Mouse (Mus musculus): ENCODE data around the gene Naa10. TPM values are rescaled to one million over a fixed set of nuclear protein-coding genes. Genes with fewer than 3 reads are reported as not detected.

Naa10 gene
- polyA plus RNA-seq (2021; fragmentation: Nextera tagmentation), result 85.9 and 89.8 TPM in 2 replicates
- long read RNA-seq, experiment 1, transcript Naa10-204 (8 exons, 1,031 nt), result major isoform, 33 of 62 reads
- long read RNA-seq, experiment 1, transcript Naa10-201 (8 exons, 962 nt), result minor isoform, 13 of 62 reads
- long read RNA-seq, experiment 1, partial matches to known transcripts, result 3 of 62 reads
- long read RNA-seq, experiment 1, other reads (novel, unspliced or antisense), result 7 of 62 reads
- long read RNA-seq, experiment 2, transcript Naa10-201 (8 exons, 962 nt), result minor isoform, 28 of 93 reads
- long read RNA-seq, experiment 2, transcript Naa10-204 (8 exons, 1,031 nt), result major isoform, 50 of 93 reads
- long read RNA-seq, experiment 2, transcript Naa10-203 (8 exons, 979 nt), result minor isoform, 5 of 93 reads
- long read RNA-seq, experiment 2, partial matches to known transcripts, result 2 of 93 reads
- long read RNA-seq, experiment 2, other reads (novel, unspliced or antisense), result 6 of 93 reads

DNA sequence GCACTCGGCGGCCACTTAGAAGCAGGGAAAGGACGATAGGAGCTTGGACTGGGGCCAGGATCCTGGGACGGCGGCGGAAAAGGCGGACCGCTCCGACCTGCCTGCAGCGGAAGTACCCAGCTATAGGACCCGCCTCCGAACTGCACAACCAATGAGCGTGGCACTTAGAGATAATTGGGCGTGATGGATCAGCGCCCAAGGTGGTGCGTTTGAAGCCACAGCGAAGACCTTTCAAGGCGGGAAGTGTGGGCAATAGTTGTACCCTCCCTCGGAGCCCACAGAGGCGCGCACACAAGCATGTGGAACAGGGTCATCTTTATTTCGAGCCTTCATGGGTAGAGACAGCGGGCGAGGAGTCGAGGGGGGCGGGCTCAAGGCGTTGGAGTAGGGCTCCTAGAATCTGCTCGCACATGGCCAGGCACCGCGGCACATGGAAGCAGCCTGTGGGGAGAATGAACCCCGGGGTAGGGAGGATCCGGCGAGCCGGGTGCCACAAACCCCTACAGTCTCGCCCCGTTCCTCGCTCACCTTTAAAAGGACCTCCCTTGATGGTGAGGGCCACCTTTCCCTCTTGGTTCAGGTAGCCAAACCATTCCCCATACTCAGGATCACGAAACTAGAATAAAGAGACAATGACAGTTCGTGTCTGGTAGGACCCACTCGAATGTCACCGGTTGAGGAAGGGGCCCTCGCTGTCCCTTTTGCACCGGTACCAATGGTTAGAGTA, at the start of gene Naa10, which contains the start of gene Arhgap4:
TSS of gene Naa10 (minus strand) at position 122 of the 727 bp plus-strand sequence.
TSS of gene Arhgap4 (minus strand) at position 48 of the 727 bp plus-strand sequence.

DNA sequence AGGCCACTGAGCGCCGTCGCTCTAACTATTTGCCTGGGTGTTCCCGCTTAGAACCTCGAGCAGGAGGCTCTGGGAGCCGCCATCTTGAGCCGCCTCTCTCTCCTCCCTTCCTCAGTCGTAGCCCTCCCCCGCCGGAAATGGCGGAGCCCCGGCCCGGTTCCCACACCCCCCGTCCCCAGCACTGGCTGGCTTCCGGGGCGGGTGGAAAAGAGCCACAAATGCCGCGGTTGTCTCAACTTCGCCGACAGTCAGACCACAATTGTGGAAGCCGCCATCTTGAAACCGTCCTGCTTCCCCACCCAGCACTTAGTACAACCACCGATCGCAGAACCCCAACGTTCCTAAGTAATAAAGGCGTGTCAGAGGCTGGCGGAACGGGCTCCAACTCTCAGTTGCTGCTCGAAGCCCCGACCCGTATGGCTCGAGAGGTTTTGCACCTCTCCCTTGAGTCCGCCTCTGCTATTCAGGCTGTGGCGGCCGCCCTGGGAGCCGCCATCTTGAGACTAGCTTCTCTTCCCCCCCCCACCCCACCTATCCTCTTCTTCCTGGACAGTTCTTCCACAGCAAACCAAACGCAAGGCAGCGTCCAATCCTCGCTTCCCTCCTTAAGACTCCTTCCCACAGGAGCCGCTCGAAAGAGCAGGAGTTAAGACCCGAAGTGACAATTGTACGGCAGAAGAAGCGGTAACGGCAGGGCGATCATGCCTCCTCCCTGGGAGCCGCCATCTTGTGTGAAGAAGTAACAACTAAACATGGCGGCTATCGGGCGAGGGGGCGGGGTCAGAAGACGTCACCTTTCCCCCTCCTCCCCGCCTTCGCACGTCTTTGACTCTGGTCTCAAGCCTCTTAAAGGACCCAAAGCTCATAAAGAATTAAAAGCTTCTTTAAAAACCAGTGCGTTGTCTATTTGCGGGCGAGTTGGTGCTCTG, 44.8 kb upstream of the Naa10 start, which contains the start of gene Hcfc1:
TSS of gene Hcfc1 (minus strand) at position 110 of the 929 bp plus-strand sequence.

DNA sequence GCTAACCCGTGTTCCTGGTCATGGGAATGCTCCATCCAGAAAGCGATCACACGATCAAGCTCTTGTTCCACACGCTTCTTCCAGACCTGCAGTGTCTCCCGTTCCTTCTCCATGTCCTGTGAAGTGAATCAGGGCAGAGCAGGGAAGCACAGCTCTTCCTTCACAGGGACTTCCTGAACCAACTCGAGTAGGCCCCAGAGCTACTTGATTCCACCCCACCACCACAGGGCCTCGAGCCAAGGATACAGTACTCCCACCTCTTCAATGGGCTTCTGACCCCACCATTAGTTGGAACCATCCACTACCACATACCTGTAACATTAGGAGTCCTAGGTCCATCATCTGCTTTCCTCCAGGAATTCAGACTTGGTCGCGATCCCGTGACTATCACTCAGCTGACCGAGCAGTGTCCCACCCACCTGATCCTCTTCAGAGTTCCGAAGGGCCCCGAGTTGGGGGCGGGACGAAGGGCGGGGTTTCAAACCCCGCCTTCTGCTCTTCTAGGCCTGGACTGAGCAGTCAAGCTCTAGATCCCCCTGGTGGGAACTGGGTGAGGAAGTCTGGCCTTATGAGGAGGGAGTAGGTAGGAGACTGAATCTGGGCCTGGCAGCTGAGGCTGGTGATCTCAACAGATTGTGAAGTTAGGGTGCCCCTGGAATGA, 8.8 kb upstream of the Naa10 start, which contains the start of gene Renbp:
TSS of gene Renbp (minus strand) at position 449 of the 661 bp plus-strand sequence.

DNA sequence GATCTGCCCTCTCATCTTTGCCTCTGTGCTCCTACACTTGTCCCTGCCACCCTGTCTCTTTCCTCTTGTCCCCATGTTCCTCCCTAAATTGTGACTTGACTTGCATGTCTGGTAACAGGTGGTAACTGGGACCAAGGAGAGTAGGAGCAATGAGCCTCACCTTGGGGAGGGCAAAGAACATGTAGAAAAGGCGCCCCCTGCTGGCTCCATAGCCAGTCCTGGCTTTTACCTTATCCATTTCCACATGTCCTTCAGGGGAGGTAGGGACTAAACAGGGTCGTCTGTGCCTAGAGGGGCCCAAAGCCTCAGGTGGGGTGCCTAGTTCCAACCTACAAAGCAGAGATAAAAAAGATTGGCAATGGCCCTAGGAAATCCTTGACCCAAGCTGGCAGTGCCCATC, 26.0 kb downstream of the Naa10 start, which contains the start of gene L1cam:
TSS of gene L1cam (minus strand) at position 387 of the 400 bp plus-strand sequence.

DNA sequence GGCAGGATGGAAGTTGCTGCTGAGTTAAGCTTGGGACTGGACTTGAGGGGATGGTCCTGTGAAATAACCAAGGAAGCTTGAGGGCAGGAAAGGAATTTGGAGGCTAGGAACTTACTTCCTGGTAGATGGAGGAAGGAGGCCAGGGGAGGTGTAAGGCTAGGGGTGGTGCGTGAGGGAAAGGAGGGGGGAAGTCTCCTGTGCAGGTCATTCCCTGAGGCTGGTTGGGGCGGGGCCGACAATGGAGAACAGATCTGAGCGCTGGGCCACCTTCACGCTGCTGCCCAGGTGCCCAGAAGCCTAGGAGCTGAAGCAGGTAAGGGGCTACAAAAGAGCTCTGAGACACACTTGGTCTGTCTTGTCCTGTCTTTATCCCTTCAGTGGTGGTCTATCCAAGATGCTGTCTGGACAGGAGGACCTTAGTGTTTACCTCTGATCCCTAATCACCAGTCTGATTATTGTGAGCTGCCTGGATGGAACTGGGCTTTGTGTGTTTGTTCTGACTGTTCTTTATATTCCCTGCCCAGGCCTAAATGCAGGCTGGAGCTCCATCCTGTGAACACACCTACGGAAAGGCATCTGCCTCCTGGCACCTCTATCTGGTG, 30.1 kb downstream of the Naa10 start, which contains the start of gene Avpr2:
TSS of gene Avpr2 (plus strand) at position 552 of the 602 bp plus-strand sequence.

Other genes with a start within 250 kb of the Naa10 start
- gene Slc6a8, start 248.8 kb downstream of the Naa10 start, polyA plus RNA-seq (2021; fragmentation: Nextera tagmentation), result 7.8 and 9.4 TPM in 2 replicates
- gene Bcap31, start 205.8 kb downstream of the Naa10 start, polyA plus RNA-seq (2021; fragmentation: Nextera tagmentation), result 145 and 151 TPM in 2 replicates
- gene Abcd1, start 205.3 kb downstream of the Naa10 start, polyA plus RNA-seq (2021; fragmentation: Nextera tagmentation), result 1.4 and 2.9 TPM in 2 replicates
- 2.9 and 3.2 TPM in 2 replicates for gene Plxnb3, start 164.9 kb downstream of the Naa10 start, polyA plus RNA-seq (2021; fragmentation: Nextera tagmentation)
- gene Srpk3, start 147.5 kb downstream of the Naa10 start, polyA plus RNA-seq (2021; fragmentation: Nextera tagmentation), result 0.90 and 2.1 TPM in 2 replicates
- gene Idh3g, start 135.0 kb downstream of the Naa10 start, polyA plus RNA-seq (2021; fragmentation: Nextera tagmentation), result 205 and 248 TPM in 2 replicates
- 195 and 196 TPM in 2 replicates for gene Ssr4, start 134.9 kb downstream of the Naa10 start, polyA plus RNA-seq (2021; fragmentation: Nextera tagmentation)
- 1.2 and 1.4 TPM in 2 replicates for gene Pdzd4, start 97.0 kb downstream of the Naa10 start, polyA plus RNA-seq (2021; fragmentation: Nextera tagmentation)
- not detected in 2 replicates for gene Avpr2, start 29.8 kb downstream of the Naa10 start, polyA plus RNA-seq (2021; fragmentation: Nextera tagmentation)
- 25.5 and 26.9 TPM in 2 replicates for gene L1cam, start 25.8 kb downstream of the Naa10 start, polyA plus RNA-seq (2021; fragmentation: Nextera tagmentation)
- gene Arhgap4, start 74 bp downstream of the Naa10 start, polyA plus RNA-seq (2021; fragmentation: Nextera tagmentation), result 0.65 and 0.74 TPM in 2 replicates
- 7.5 and 9.0 TPM in 2 replicates for gene Renbp, start 8.9 kb upstream of the Naa10 start, polyA plus RNA-seq (2021; fragmentation: Nextera tagmentation)
- gene Hcfc1, start 44.4 kb upstream of the Naa10 start, polyA plus RNA-seq (2021; fragmentation: Nextera tagmentation), result 14.6 and 15.4 TPM in 2 replicates
- 6.6 and 7.2 TPM in 2 replicates for gene Irak1, start 102.0 kb upstream of the Naa10 start, polyA plus RNA-seq (2021; fragmentation: Nextera tagmentation)
- 0.23 and 1.2 TPM in 2 replicates for gene Opn1mw, start 205.5 kb upstream of the Naa10 start, polyA plus RNA-seq (2021; fragmentation: Nextera tagmentation)
- gene Mecp2, start 213.4 kb upstream of the Naa10 start, polyA plus RNA-seq (2021; fragmentation: Nextera tagmentation), result 6.0 and 15.2 TPM in 2 replicates
- gene Tex28, start 245.9 kb upstream of the Naa10 start, polyA plus RNA-seq (2021; fragmentation: Nextera tagmentation), result not detected in 2 replicates